Mouse (Mus musculus): ENCODE measurements around the gene Narfl. TPM values are rescaled to one million over a fixed set of nuclear protein-coding genes. Genes with fewer than 3 reads are reported as not detected.

The Narfl gene
- polyA plus RNA-seq, 1 experiment: 43.5 TPM

DNA sequence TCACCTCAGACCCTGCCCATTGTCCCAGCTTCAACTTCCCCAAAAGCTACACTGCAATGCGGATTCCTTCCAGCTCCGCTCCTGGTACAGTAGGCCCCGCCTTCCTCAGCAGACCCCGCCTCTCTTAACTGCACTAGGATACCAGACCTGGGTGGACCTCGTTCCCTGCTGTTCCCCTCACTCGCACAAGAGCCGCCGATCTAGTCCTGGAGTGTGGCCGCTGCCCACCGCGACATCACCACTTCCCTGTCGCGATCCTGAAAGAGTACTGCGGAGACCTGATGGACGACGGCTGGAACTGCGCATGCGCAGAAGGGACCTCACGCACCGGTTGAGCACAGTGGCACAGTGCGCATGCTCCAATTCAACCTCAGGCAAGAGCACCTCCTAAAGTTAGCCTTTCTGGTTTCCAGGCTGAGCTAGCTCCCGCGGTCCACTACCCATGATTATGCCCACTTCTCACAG lies 11.7 kb downstream of the Narfl start, which contains the start of gene Haghl:
TSS of gene Haghl (minus strand) at position 393 of the 465 bp plus-strand sequence.
- no peak for TF ChIP-seq CTCF (IDR thresholded peaks at IDR 0.05; ENCODE audit: borderline replicate concordance, insufficient read depth, low read depth, low read length)
- TF ChIP-seq POLR2A (IDR thresholded peaks at IDR 0.05; ENCODE audit: borderline replicate concordance, insufficient read depth, low read length): peak; percentile 97
- Histone ChIP-seq H3K27me3 (ENCODE audit: control insufficient read depth, insufficient read depth, low read length) (no peaks in the 10 kb centered on the region), H3K4me3 (replicated peaks; ENCODE audit: insufficient read depth, low read depth, low read length) (peak within 1 kb of the TSS; percentile 68), H3K4me1 (ENCODE audit: control insufficient read depth, insufficient read depth, low read length) (peaks cover 15% of the 10 kb centered on the region), H3K27ac (ENCODE audit: insufficient read depth, low read length) (peak within 1 kb of the TSS; percentile 27)
- under 1% methylated on average over 23 of the region's 23 CpGs for WGBS
- DNase-seq: peak; percentile 96 to 99

DNA sequence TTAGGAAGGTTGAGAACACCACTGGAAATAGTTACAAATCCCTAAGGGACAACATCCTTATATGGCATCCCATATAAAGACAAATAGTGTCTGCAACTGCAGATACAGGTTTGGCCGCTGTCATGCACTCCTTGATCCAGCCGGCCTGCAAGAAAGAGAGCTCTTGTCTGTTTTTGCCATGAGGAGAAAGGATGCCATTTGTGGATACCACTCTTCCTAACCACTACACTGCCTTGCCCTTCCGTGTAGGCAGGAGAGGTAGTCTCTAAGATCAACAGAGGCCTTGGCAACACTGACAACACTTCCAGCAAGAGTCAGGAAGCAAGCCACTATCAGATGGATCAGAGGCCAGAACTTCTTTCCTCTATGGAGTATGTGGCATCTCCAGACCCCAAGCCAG lies 12.7 kb downstream of the Narfl start, which contains the start of gene Ccdc78:
TSS of gene Ccdc78 (plus strand) at position 301 of the 400 bp plus-strand sequence.
- Histone ChIP-seq H3K4me1 (ENCODE audit: control insufficient read depth, insufficient read depth, low read length) (peaks cover 15% of the 10 kb centered on the region), H3K27me3 (ENCODE audit: control insufficient read depth, insufficient read depth, low read length) (no peaks in the 10 kb centered on the region), H3K4me3 (replicated peaks; ENCODE audit: insufficient read depth, low read depth, low read length) (peak within 1 kb of the TSS; percentile 68), H3K27ac (ENCODE audit: insufficient read depth, low read length) (no peak within 1 kb of the TSS)
- no peak for DNase-seq
- TF ChIP-seq POLR2A (IDR thresholded peaks at IDR 0.05; ENCODE audit: borderline replicate concordance, insufficient read depth, low read length) (no peak), CTCF (IDR thresholded peaks at IDR 0.05; ENCODE audit: borderline replicate concordance, insufficient read depth, low read depth, low read length) (no peak)
- WGBS: 86% methylated on average over 3 of the region's 3 CpGs

GRCm38 (mm10) chr17:25786781-25787504 lies 13.4 kb downstream of the Narfl start:
- H3K4me1 ChIP-seq (ENCODE audit: control insufficient read depth, insufficient read depth, low read length): peaks cover 15% of the 10 kb centered on the region

GRCm38 (mm10) chr17:25791320-25791842 lies 17.8 kb downstream of the Narfl start:
- 11% methylated on average over 19 of the region's 19 CpGs for WGBS
- peak in 1 of 2 experiments; percentile 53 for DNase-seq
- H3K27ac ChIP-seq (ENCODE audit: insufficient read depth, low read length): no peak overlapping the region
- H3K27me3 ChIP-seq (ENCODE audit: control insufficient read depth, insufficient read depth, low read length): no peaks in the 10 kb centered on the region
- peak overlapping the region; percentile 91 for H3K4me3 ChIP-seq (replicated peaks; ENCODE audit: insufficient read depth, low read depth, low read length)
- TF ChIP-seq POLR2A (IDR thresholded peaks at IDR 0.05; ENCODE audit: borderline replicate concordance, insufficient read depth, low read length) (no peak), CTCF (IDR thresholded peaks at IDR 0.05; ENCODE audit: borderline replicate concordance, insufficient read depth, low read depth, low read length) (no peak)
- peaks cover 8% of the 10 kb centered on the region for H3K4me1 ChIP-seq (ENCODE audit: control insufficient read depth, insufficient read depth, low read length)

More at GRCm38 (mm10) chr17:25786781-25787504, 13.4 kb downstream of the Narfl start:
- WGBS: 89% methylated on average over 9 of the region's 9 CpGs
- DNase-seq: no peak
- H3K4me3 ChIP-seq (replicated peaks; ENCODE audit: insufficient read depth, low read depth, low read length): no peak overlapping the region
- no peak overlapping the region for H3K27ac ChIP-seq (ENCODE audit: insufficient read depth, low read length)
- TF ChIP-seq POLR2A (IDR thresholded peaks at IDR 0.05; ENCODE audit: borderline replicate concordance, insufficient read depth, low read length): no peak
- TF ChIP-seq CTCF (IDR thresholded peaks at IDR 0.05; ENCODE audit: borderline replicate concordance, insufficient read depth, low read depth, low read length): no peak
- H3K27me3 ChIP-seq (ENCODE audit: control insufficient read depth, insufficient read depth, low read length): no peaks in the 10 kb centered on the region

GRCm38 (mm10) chr17:25791843-25792527 lies 18.4 kb downstream of the Narfl start:
- WGBS: under 1% methylated on average over 45 of the region's 45 CpGs
- TF ChIP-seq POLR2A (IDR thresholded peaks at IDR 0.05; ENCODE audit: borderline replicate concordance, insufficient read depth, low read length) (peak; percentile 93), CTCF (IDR thresholded peaks at IDR 0.05; ENCODE audit: borderline replicate concordance, insufficient read depth, low read depth, low read length) (no peak)
- H3K4me1 ChIP-seq (ENCODE audit: control insufficient read depth, insufficient read depth, low read length): peaks cover 8% of the 10 kb centered on the region

GRCm38 (mm10) chr17:25792615-25793014 lies 19.0 kb downstream of the Narfl start, which contains the start of gene Fam173a:
Gene Fam173a, minus strand, starts transcription at chr17:25792901.
- Histone ChIP-seq H3K27ac (ENCODE audit: insufficient read depth, low read length) (peak within 1 kb of the TSS; percentile 95), H3K27me3 (ENCODE audit: control insufficient read depth, insufficient read depth, low read length) (no peaks in the 10 kb centered on the region), H3K4me3 (replicated peaks; ENCODE audit: insufficient read depth, low read depth, low read length) (peak within 1 kb of the TSS; percentile 91), H3K4me1 (ENCODE audit: control insufficient read depth, insufficient read depth, low read length) (peaks cover 8% of the 10 kb centered on the region)
- TF ChIP-seq POLR2A (IDR thresholded peaks at IDR 0.05; ENCODE audit: borderline replicate concordance, insufficient read depth, low read length) (no peak), CTCF (IDR thresholded peaks at IDR 0.05; ENCODE audit: borderline replicate concordance, insufficient read depth, low read depth, low read length) (no peak)
- peak in 1 of 2 experiments; percentile 64 for DNase-seq
- WGBS: 0% methylated on average over 14 of the region's 14 CpGs

More at GRCm38 (mm10) chr17:25791843-25792527, 18.4 kb downstream of the Narfl start:
- H3K4me3 ChIP-seq (replicated peaks; ENCODE audit: insufficient read depth, low read depth, low read length): peak overlapping the region; percentile 91
- DNase-seq: peak; percentile 86 to 92
- H3K27me3 ChIP-seq (ENCODE audit: control insufficient read depth, insufficient read depth, low read length): no peaks in the 10 kb centered on the region
- H3K27ac ChIP-seq (ENCODE audit: insufficient read depth, low read length): peak overlapping the region; percentile 95

- no peak for TF ChIP-seq POLR2A (IDR thresholded peaks at IDR 0.05; ENCODE audit: borderline replicate concordance, insufficient read depth, low read length)
- TF ChIP-seq CTCF (IDR thresholded peaks at IDR 0.05; ENCODE audit: borderline replicate concordance, insufficient read depth, low read depth, low read length): no peak
- peaks cover 8% of the 10 kb centered on the region for H3K4me1 ChIP-seq (ENCODE audit: control insufficient read depth, insufficient read depth, low read length)
- H3K4me3 ChIP-seq (replicated peaks; ENCODE audit: insufficient read depth, low read depth, low read length): no peak overlapping the region
- no peaks in the 10 kb centered on the region for H3K27me3 ChIP-seq (ENCODE audit: control insufficient read depth, insufficient read depth, low read length)
- no peak overlapping the region for H3K27ac ChIP-seq (ENCODE audit: insufficient read depth, low read length)
- WGBS: 20% methylated on average over 13 of the region's 13 CpGs
- DNase-seq: peak in 1 of 2 experiments; percentile 27
These were observed 20.6 kb downstream of the Narfl start for GRCm38 (mm10) chr17:25794197-25794596.

Data from cerebellum, adult 2 months (tissue).